Mouse (Mus musculus) testis, adult 2 months (tissue): ENCODE data around the gene Zbed6.

Experiments used
- CTCF ChIP-seq: fragments of 200-500 bp; IDR thresholded peaks from 2 replicates; pipeline ENCODE4 v1.5.1; 2012; ENCODE audit warnings: low read depth, mild to moderate bottlenecking, inconsistent platforms, low read length, moderate library complexity; ENCODE audit not compliant: control insufficient read depth, insufficient read depth, insufficient replicate concordance
- POLR2A ChIP-seq: fragments of 200-500 bp; IDR thresholded peaks from 2 replicates; pipeline ENCODE4 v1.6.1; 2012; ENCODE audit warnings: low read depth, mild to moderate bottlenecking, inconsistent platforms, low read length, moderate library complexity; ENCODE audit not compliant: control insufficient read depth

DNA sequence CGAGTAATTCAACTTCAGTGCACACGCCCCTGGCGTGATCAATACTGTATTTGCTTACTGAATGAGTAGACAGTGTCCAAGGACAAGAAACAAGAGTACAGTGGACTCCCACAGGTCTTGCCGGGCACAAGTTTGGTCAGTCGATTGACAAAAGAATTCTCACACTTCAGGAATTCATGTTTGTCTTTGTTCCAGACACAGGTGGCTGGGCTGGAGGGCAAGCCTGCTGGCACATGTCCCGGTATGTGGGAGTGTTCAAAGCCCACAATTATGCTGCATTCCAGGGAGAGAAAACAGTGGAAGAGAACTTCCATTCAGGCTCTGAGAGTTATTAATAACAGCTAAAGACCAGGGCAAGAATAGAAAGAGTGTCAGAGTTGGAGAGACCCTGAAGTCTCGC lies 35.2 kb upstream of the Zbed6 start:
- no peak for TF ChIP-seq CTCF
- TF ChIP-seq POLR2A: no peak
